Mouse (Mus musculus): ENCODE data around the gene Was. TPM values are rescaled to one million over a fixed set of nuclear protein-coding genes. Genes with fewer than 3 reads are reported as not detected.

Gene Was
- 0.27 and 0.51 TPM in 2 replicates for polyA plus RNA-seq (2014; fragmentation: Nextera tagmentation; extraction: Ambion mirVana)

DNA sequence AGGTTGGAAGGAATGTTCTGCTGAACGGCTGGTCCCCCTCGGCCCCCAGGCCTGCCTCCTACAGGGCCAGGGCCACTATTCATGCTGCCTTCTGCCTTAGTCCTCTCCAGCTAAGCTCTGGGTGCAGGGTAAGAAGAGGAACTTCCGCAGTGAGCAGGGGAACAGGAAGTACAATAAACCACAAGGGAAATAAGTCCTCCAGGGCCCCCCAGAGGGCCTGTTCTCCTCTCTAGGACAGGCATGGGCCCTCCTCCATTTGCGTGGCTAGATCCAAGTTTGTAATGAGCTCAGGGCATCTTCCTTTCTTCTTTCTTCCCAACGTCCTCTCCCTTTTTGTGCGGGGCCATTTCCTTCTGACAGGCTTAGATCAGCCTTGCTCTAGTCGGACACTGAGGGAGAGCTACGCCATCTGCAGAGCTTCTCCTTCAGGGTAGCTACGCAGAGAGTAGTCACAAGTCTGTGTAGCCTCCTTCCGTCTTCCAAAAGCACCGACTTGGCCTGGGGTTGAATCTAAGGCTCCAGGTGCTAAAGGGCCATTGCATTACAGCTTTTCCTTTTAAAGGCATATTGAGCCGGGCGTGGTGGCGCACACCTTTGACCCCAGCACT is at the start of gene Was:
Gene Was (minus strand): TSS at position 153 of the 608 bp plus-strand sequence.
- H3K9me3 ChIP-seq (ENCODE audit: control insufficient read depth, low read length), result no peaks in the 10 kb centered on the region
- H3K36me3 ChIP-seq (ENCODE audit: control insufficient read depth, insufficient read depth, low read length), result no peaks in the 10 kb centered on the region
- H3K9ac ChIP-seq (ENCODE audit: low read depth, low read length), result no peak within 1 kb of the TSS
- WGBS, result 85% methylated on average over 14 of the region's 14 CpGs
- ATAC-seq (ENCODE audit: low FRiP score, low TSS enrichment), result no peak
- no peak within 1 kb of the TSS for H3K4me2 ChIP-seq (replicated peaks; ENCODE audit: low read depth, low read length)
- no peaks in the 10 kb centered on the region for H3K4me1 ChIP-seq (ENCODE audit: control insufficient read depth, insufficient read depth, low read length)
- no peaks in the 10 kb centered on the region for H3K27me3 ChIP-seq (ENCODE audit: control insufficient read depth, insufficient read depth, low read length)
- H3K4me3 ChIP-seq (ENCODE audit: low read length), result no peak within 1 kb of the TSS
- no peak within 1 kb of the TSS for H3K27ac ChIP-seq (ENCODE audit: low read depth, low read length)

DNA sequence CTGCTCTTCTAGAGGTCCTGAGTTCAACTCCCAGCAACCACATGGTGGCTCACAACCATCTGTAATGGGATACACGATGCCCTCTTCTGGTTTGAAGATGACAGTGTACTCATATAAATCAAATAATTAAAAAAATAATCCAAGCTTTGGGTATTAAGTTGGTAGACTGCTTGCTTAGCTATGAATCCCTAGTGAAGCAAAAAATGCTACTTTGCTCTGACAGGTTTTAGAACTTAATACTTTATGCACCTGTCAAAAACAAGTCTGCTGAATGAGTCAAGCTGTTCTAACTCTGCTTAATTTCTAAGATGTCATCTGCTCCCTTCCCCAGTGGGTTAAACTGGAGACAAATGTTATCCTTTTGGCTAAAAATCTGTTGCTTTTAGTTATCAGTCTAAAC is 49.2 kb upstream of the Was start:
- Histone ChIP-seq H3K27me3 (ENCODE audit: control insufficient read depth, insufficient read depth, low read length) (no peaks in the 10 kb centered on the region), H3K36me3 (ENCODE audit: control insufficient read depth, insufficient read depth, low read length) (peaks cover 41% of the 10 kb centered on the region), H3K4me3 (ENCODE audit: low read length) (no peak overlapping the region), H3K4me2 (replicated peaks; ENCODE audit: low read depth, low read length) (no peak overlapping the region), H3K27ac (ENCODE audit: low read depth, low read length) (no peak overlapping the region), H3K9ac (ENCODE audit: low read depth, low read length) (no peak overlapping the region), H3K9me3 (ENCODE audit: control insufficient read depth, low read length) (no peaks in the 10 kb centered on the region), H3K4me1 (ENCODE audit: control insufficient read depth, insufficient read depth, low read length) (no peaks in the 10 kb centered on the region; the same call in 1 of the 2 replicates)
- 50% methylated on average over 1 of the region's 1 CpGs for WGBS
- ATAC-seq (ENCODE audit: low FRiP score, low TSS enrichment), result no peak

DNA sequence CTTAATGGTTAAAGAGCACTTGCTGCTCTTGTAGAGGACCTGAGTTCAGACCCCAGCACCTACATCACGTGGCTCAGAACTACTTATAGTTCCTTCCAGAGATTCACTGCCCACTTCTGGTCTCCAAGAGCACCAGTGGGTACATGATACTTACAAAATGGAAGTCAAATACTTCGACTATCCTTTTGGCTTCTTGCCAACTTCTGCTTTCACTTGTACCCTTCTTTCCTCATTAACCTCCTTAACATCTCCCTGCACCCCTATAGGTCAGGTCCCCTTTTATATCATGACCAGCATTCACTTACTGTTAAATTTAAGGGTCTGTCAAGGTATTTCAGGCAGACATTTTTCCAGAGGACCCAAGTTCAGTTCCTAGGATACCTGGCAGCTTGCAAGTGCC is 45.6 kb upstream of the Was start:
- Histone ChIP-seq H3K4me2 (replicated peaks; ENCODE audit: low read depth, low read length) (no peak overlapping the region), H3K27ac (ENCODE audit: low read depth, low read length) (no peak overlapping the region), H3K27me3 (ENCODE audit: control insufficient read depth, insufficient read depth, low read length) (no peaks in the 10 kb centered on the region), H3K36me3 (ENCODE audit: control insufficient read depth, insufficient read depth, low read length) (peaks cover 12% of the 10 kb centered on the region; the same call in 1 of the 2 replicates), H3K4me3 (ENCODE audit: low read length) (no peak overlapping the region), H3K9me3 (ENCODE audit: control insufficient read depth, low read length) (no peaks in the 10 kb centered on the region), H3K4me1 (ENCODE audit: control insufficient read depth, insufficient read depth, low read length) (no peaks in the 10 kb centered on the region), H3K9ac (ENCODE audit: low read depth, low read length) (no peak overlapping the region)
- WGBS, result 44% methylated on average over 2 of the region's 2 CpGs
- ATAC-seq (ENCODE audit: low FRiP score, low TSS enrichment), result no peak

DNA sequence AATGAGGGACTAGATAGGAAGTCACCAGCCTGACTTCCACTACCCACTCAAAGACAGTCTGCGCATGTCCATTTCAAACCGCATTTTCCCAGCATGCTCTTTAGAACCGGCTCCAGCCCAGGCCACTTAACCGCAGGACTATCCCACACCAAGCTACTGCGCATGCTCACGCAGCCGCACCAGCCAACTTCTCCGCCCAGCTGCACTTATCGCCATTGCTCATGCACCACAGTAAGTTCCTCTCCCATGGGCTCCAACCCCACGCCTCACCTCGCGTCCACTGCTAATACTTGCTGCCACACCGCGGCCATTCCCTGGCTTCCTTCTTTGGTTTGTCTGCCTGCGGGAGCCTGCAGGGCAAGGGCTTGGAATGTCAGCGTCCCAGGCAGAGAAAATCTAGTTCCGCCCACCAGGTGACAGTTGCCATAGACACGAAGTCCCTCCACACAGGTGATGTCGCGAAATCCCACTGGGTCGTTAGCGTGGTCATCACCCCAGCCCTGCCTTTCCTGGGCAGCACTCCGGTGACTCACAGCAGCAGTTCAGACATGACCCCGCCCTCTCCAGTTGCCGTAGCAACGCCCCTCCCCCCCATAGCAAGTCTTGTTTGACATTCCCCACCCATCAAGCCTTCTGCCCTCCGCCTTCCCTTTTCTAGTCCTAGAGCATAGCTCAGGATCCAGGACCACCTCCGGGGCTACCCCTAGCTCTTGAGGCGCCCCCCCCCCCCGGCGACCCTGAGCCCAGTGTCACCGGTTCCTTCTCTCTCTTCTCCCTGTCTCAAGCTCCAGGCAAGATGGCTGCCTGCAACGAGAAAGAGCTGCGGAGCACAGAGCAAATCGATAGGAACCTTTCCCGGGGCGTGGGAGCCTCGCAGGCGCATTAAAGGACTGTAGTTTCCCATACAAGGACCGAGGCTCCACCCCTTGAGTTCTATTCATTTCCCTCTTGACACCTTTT is 42.0 kb upstream of the Was start, which contains the start of gene Wdr13:
Gene Wdr13 (minus strand): TSS at position 876 of the 960 bp plus-strand sequence.
- peak; percentile 89 for ATAC-seq (ENCODE audit: low FRiP score, low TSS enrichment)
- no peaks in the 10 kb centered on the region for H3K27me3 ChIP-seq (ENCODE audit: control insufficient read depth, insufficient read depth, low read length)
- peak within 1 kb of the TSS; percentile 54 for H3K4me3 ChIP-seq (ENCODE audit: low read length)
- peak within 1 kb of the TSS; percentile 48 for H3K4me2 ChIP-seq (replicated peaks; ENCODE audit: low read depth, low read length)
- WGBS, result 19% methylated on average over 37 of the region's 40 CpGs
- H3K9me3 ChIP-seq (ENCODE audit: control insufficient read depth, low read length), result no peaks in the 10 kb centered on the region
- peak within 1 kb of the TSS; percentile 44; the same call in 1 of the 2 replicates for H3K9ac ChIP-seq (ENCODE audit: low read depth, low read length)
- no peaks in the 10 kb centered on the region for H3K4me1 ChIP-seq (ENCODE audit: control insufficient read depth, insufficient read depth, low read length)
- H3K36me3 ChIP-seq (ENCODE audit: control insufficient read depth, insufficient read depth, low read length), result peaks cover 8% of the 10 kb centered on the region; the same call in 1 of the 2 replicates
- H3K27ac ChIP-seq (ENCODE audit: low read depth, low read length), result peak within 1 kb of the TSS; percentile 91

DNA sequence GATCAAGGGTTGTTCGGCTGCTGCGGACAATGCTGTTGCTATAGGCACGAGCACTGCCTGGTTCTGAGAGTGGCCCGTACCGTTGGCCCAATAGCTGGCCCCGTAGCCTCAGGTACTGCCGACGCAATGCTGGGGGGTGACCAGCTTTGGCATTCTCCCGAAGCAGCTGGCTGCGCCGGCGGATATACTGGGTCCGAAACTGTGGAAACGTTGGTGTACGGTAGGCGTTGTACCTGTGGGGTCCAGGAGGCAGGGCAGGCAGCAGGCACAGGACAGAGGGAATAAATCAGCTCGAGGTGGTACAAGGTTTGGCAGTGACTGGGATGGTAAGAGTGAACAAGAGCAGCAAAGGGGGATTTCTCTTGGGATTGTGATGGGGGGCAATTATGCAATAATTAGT is 41.1 kb upstream of the Was start:
- no peak overlapping the region for H3K9ac ChIP-seq (ENCODE audit: low read depth, low read length)
- peak overlapping the region; percentile 48 for H3K4me2 ChIP-seq (replicated peaks; ENCODE audit: low read depth, low read length)
- H3K9me3 ChIP-seq (ENCODE audit: control insufficient read depth, low read length), result no peaks in the 10 kb centered on the region
- H3K27ac ChIP-seq (ENCODE audit: low read depth, low read length), result no peak overlapping the region
- WGBS, result 93% methylated on average over 17 of the region's 17 CpGs
- no peak for ATAC-seq (ENCODE audit: low FRiP score, low TSS enrichment)
- H3K4me1 ChIP-seq (ENCODE audit: control insufficient read depth, insufficient read depth, low read length), result no peaks in the 10 kb centered on the region
- H3K4me3 ChIP-seq (ENCODE audit: low read length), result peak overlapping the region; percentile 54
- H3K36me3 ChIP-seq (ENCODE audit: control insufficient read depth, insufficient read depth, low read length), result peaks cover 7% of the 10 kb centered on the region; the same call in 1 of the 2 replicates
- no peaks in the 10 kb centered on the region for H3K27me3 ChIP-seq (ENCODE audit: control insufficient read depth, insufficient read depth, low read length)

DNA sequence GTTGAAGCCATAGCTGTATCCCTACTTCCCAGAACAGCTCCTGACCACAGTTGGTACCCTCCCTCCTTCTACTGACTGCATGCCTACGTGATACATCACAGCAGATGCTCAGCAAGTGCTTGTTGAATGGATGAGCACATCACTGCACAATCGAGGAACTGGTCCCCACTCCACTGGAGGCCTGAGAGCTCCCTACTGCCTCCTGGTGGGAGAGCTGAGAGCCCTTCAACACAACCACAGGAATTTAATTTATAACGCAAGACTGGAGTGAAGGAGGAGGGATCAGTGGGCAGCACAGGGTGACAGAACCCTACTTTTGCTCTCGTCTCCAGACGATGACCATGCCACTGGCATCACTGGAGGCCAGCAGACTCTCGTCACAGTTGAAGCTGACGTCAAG is 34.9 kb upstream of the Was start:
- H3K4me2 ChIP-seq (replicated peaks; ENCODE audit: low read depth, low read length), result no peak overlapping the region
- no peak overlapping the region for H3K4me3 ChIP-seq (ENCODE audit: low read length)
- H3K9me3 ChIP-seq (ENCODE audit: control insufficient read depth, low read length), result no peaks in the 10 kb centered on the region
- H3K9ac ChIP-seq (ENCODE audit: low read depth, low read length), result no peak overlapping the region
- WGBS, result 83% methylated on average over 7 of the region's 7 CpGs
- no peaks in the 10 kb centered on the region for H3K4me1 ChIP-seq (ENCODE audit: control insufficient read depth, insufficient read depth, low read length)
- no peak overlapping the region for H3K27ac ChIP-seq (ENCODE audit: low read depth, low read length)
- peaks cover 7% of the 10 kb centered on the region; the same call in 1 of the 2 replicates for H3K36me3 ChIP-seq (ENCODE audit: control insufficient read depth, insufficient read depth, low read length)
- no peak for ATAC-seq (ENCODE audit: low FRiP score, low TSS enrichment)
- H3K27me3 ChIP-seq (ENCODE audit: control insufficient read depth, insufficient read depth, low read length), result no peaks in the 10 kb centered on the region

- 88% methylated on average over 6 of the region's 6 CpGs for WGBS
- H3K9me3 ChIP-seq (ENCODE audit: control insufficient read depth, low read length), result no peaks in the 10 kb centered on the region
- no peaks in the 10 kb centered on the region for H3K4me1 ChIP-seq (ENCODE audit: control insufficient read depth, insufficient read depth, low read length)
- no peak overlapping the region for H3K27ac ChIP-seq (ENCODE audit: low read depth, low read length)
- H3K9ac ChIP-seq (ENCODE audit: low read depth, low read length), result no peak overlapping the region
- no peaks in the 10 kb centered on the region for H3K27me3 ChIP-seq (ENCODE audit: control insufficient read depth, insufficient read depth, low read length)
- H3K4me3 ChIP-seq (ENCODE audit: low read length), result no peak overlapping the region
- no peak for ATAC-seq (ENCODE audit: low FRiP score, low TSS enrichment)
- no peak overlapping the region for H3K4me2 ChIP-seq (replicated peaks; ENCODE audit: low read depth, low read length)
- peaks cover 3% of the 10 kb centered on the region; the same call in 1 of the 2 replicates for H3K36me3 ChIP-seq (ENCODE audit: control insufficient read depth, insufficient read depth, low read length)
Measured at GRCm38 (mm10) chrX:8123821-8124470, 33.6 kb upstream of the Was start.

- ATAC-seq (ENCODE audit: low FRiP score, low TSS enrichment), result no peak
- Histone ChIP-seq H3K4me3 (ENCODE audit: low read length) (no peak overlapping the region), H3K9ac (ENCODE audit: low read depth, low read length) (no peak overlapping the region), H3K36me3 (ENCODE audit: control insufficient read depth, insufficient read depth, low read length) (no peaks in the 10 kb centered on the region), H3K27ac (ENCODE audit: low read depth, low read length) (no peak overlapping the region), H3K27me3 (ENCODE audit: control insufficient read depth, insufficient read depth, low read length) (no peaks in the 10 kb centered on the region), H3K4me1 (ENCODE audit: control insufficient read depth, insufficient read depth, low read length) (no peaks in the 10 kb centered on the region), H3K9me3 (ENCODE audit: control insufficient read depth, low read length) (no peaks in the 10 kb centered on the region), H3K4me2 (replicated peaks; ENCODE audit: low read depth, low read length) (no peak overlapping the region)
Measured at GRCm38 (mm10) chrX:8117264-8117663, 27.0 kb upstream of the Was start.

All from kidney, embryonic 14.5 days (tissue).